24 mouse cellular contexts compared by ENCODE assay signal in genomic region chr13:30836342-30836741, GRCm38 (mm10).
DNase-seq lines count a peak whose midpoint lies in the region; ATAC-seq and TF ChIP-seq lines count a peak whose summit lies in the region.
"Had no signal": no experiment of that assay in that cellular context is flagged by ENCODE, and none has a peak within 500 bp of the region (broad histone marks: within the 10 kb centered on the region; RNA-seq: fewer than 3 reads in every experiment).

No protein-coding gene starts in this region.

- no peak overlapping the region for H3K9ac ChIP-seq in heart, adult 2 months (ENCODE audit: low read depth, low read length)
- no peak overlapping the region for H3K9ac ChIP-seq in liver, adult 2 months (ENCODE audit: low read depth, low read length)
- no peak overlapping the region for H3K9ac ChIP-seq in liver, embryonic 12.5 days
- H3K9ac ChIP-seq: embryonic facial prominence, embryonic 12.5 days; forebrain, embryonic 13.5 days; forebrain, embryonic 15.5 days had no signal

- H3K36me3 ChIP-seq in heart, adult 2 months (ENCODE audit: control insufficient read depth, insufficient read depth, low read length) = peaks cover 2% of the 10 kb centered on the region
- no peaks in the 10 kb centered on the region for H3K36me3 ChIP-seq in kidney, adult 2 months (ENCODE audit: control insufficient read depth, insufficient read depth, low read length)
- H3K36me3 ChIP-seq in liver, adult 2 months (ENCODE audit: control insufficient read depth, insufficient read depth, low read length) = no peaks in the 10 kb centered on the region
- peaks cover 8% of the 10 kb centered on the region; the same call in 1 of the 2 replicates for H3K36me3 ChIP-seq in liver, embryonic 12.5 days

- H3K4me1 ChIP-seq in heart, adult 2 months (ENCODE audit: control insufficient read depth, insufficient read depth, low read length) = peaks cover 3% of the 10 kb centered on the region
- 0 out of 2 replicates have a peak, but pooled peaks cover 3% of the 10 kb centered on the region for H3K4me1 ChIP-seq in kidney, adult 2 months (ENCODE audit: control insufficient read depth, insufficient read depth, low read length)
- peaks cover 4% of the 10 kb centered on the region; the same call in 1 of the 2 replicates for H3K4me1 ChIP-seq in liver, adult 2 months (ENCODE audit: control insufficient read depth, insufficient read depth, low read length)
- H3K4me1 ChIP-seq in liver, embryonic 12.5 days = peaks cover 6% of the 10 kb centered on the region
- H3K4me1 ChIP-seq: embryonic facial prominence, embryonic 10.5 days; embryonic facial prominence, embryonic 12.5 days; forebrain, embryonic 13.5 days; forebrain, embryonic 15.5 days had no signal

- no peak for TF ChIP-seq CTCF in heart, adult 2 months (IDR thresholded peaks at IDR 0.05)
- TF ChIP-seq CTCF in kidney, adult 2 months (conservative IDR thresholded peaks at IDR 0.05; ENCODE audit: insufficient read depth, insufficient read length, low read depth, low read length) = no peak
- TF ChIP-seq CTCF in liver, adult 2 months (IDR thresholded peaks at IDR 0.05; ENCODE audit: low read depth, low read length) = no peak

- H3K79me2 ChIP-seq in heart, adult 2 months (replicated peaks; ENCODE audit: control insufficient read depth, insufficient read depth, low read length) = no peaks in the 10 kb centered on the region
- no peaks in the 10 kb centered on the region for H3K79me2 ChIP-seq in liver, adult 2 months (ENCODE audit: control insufficient read depth, insufficient read depth, low read length)

- no peak for TF ChIP-seq EP300 in heart, adult 2 months (IDR thresholded peaks at IDR 0.05; ENCODE audit: insufficient read depth, low read depth, low read length)

- peak; percentile 22 for DNase-seq in heart, adult 11 months
- no peak for DNase-seq in heart, adult 2 months
- DNase-seq in kidney, adult 2 months = peak; percentile 32
- DNase-seq in kidney, postnatal 36 days = no peak
- DNase-seq in liver, adult 2 months (ENCODE audit: extremely low read depth, low read depth, low spot score) = peak; percentile 50
- DNase-seq: adrenal gland, adult 8-10 months; adrenal gland, postnatal 14 days; adrenal gland, postnatal 36 days; B cell, adult 2 months; cerebellum, adult 11-12 months; cerebellum, adult 2 months; cerebellum, adult 9-10 months; cerebellum, postnatal 10 days; cerebellum, postnatal 25 days had no signal

- no peak overlapping the region for H3K4me2 ChIP-seq in liver, embryonic 12.5 days
- H3K4me2 ChIP-seq: embryonic facial prominence, embryonic 12.5 days; forebrain, embryonic 13.5 days; forebrain, embryonic 15.5 days had no signal

- ATAC-seq in liver, embryonic 12.5 days = no peak
- ATAC-seq: activated CD4-positive, CD25-positive, alpha-beta regulatory T cell, adult 4 months; CD4-positive, CD25-positive, alpha-beta regulatory T cell, adult 4 months; forebrain, embryonic 13.5 days; forebrain, embryonic 15.5 days; Patski had no signal

- 59% methylated on average over 1 of the region's 1 CpGs for WGBS in heart, adult 2 months
- WGBS in kidney, adult 2 months = 59% methylated on average over 1 of the region's 1 CpGs
- WGBS in liver, adult 2 months = 33% methylated on average over 1 of the region's 1 CpGs
- WGBS in liver, embryonic 12.5 days (ENCODE audit: insufficient replicate concordance) = 62% methylated on average over 1 of the region's 1 CpGs

- H3K27me3 ChIP-seq in heart, adult 2 months (ENCODE audit: control insufficient read depth, insufficient read depth, low read length) = no peaks in the 10 kb centered on the region
- no peaks in the 10 kb centered on the region for H3K27me3 ChIP-seq in kidney, adult 2 months (replicated peaks; ENCODE audit: control insufficient read depth, insufficient read depth, low read length)
- H3K27me3 ChIP-seq in liver, adult 2 months (ENCODE audit: control insufficient read depth, insufficient read depth, low read length) = no peaks in the 10 kb centered on the region
- no peaks in the 10 kb centered on the region for H3K27me3 ChIP-seq in liver, embryonic 12.5 days (replicated peaks)
- H3K27me3 ChIP-seq: CH12.LX; embryonic facial prominence, embryonic 12.5 days; forebrain, embryonic 13.5 days; forebrain, embryonic 15.5 days; Patski had no signal

- intact Hi-C loops in heart, adult 2 months (cut with DNase I) = no loop called here

- no peaks in the 10 kb centered on the region for H3K9me3 ChIP-seq in liver, embryonic 12.5 days (replicated peaks)
- H3K9me3 ChIP-seq: embryonic facial prominence, embryonic 10.5 days; embryonic facial prominence, embryonic 12.5 days; forebrain, embryonic 13.5 days; forebrain, embryonic 15.5 days; G1E had no signal

- no peak overlapping the region for H3K4me3 ChIP-seq in heart, adult 2 months
- no peak overlapping the region for H3K4me3 ChIP-seq in kidney, adult 2 months (ENCODE audit: insufficient read depth, low read depth, low read length)
- no peak overlapping the region for H3K4me3 ChIP-seq in liver, adult 2 months (ENCODE audit: insufficient read depth, low read depth, low read length)
- H3K4me3 ChIP-seq in liver, embryonic 12.5 days = no peak overlapping the region
- H3K4me3 ChIP-seq: embryonic facial prominence, embryonic 10.5 days; embryonic facial prominence, embryonic 12.5 days; forebrain, embryonic 13.5 days; forebrain, embryonic 15.5 days had no signal

- no peak for TF ChIP-seq POLR2A in heart, adult 2 months (IDR thresholded peaks at IDR 0.05; ENCODE audit: insufficient read depth, low read depth, low read length)
- no peak for TF ChIP-seq POLR2A in kidney, adult 2 months (IDR thresholded peaks at IDR 0.05; ENCODE audit: low read depth, low read length)
- TF ChIP-seq POLR2A in liver, adult 2 months (IDR thresholded peaks at IDR 0.05; ENCODE audit: extremely low read depth, insufficient read depth, low read length) = no peak

- H3K27ac ChIP-seq in heart, adult 2 months = no peak overlapping the region
- no peak overlapping the region for H3K27ac ChIP-seq in kidney, adult 2 months (ENCODE audit: insufficient read depth, low read depth, low read length)
- no peak overlapping the region for H3K27ac ChIP-seq in liver, adult 2 months (replicated peaks; ENCODE audit: insufficient read depth, low read depth, low read length)
- H3K27ac ChIP-seq in liver, embryonic 12.5 days = no peak overlapping the region
- H3K27ac ChIP-seq: embryonic facial prominence, embryonic 10.5 days; embryonic facial prominence, embryonic 12.5 days; forebrain, embryonic 13.5 days; forebrain, embryonic 15.5 days had no signal

Comparison
In these comparisons a context has a peak if more than half of its experiments do, and no peak if none do; other contexts are left out.
1. DNase-seq: peak in heart, adult 11 months (single experiment), kidney, adult 2 months (single experiment) and liver, adult 2 months (single experiment); none in heart, adult 2 months (0 of 2) and kidney, postnatal 36 days (0 of 2).